Mouse (Mus musculus) olfactory bulb, adult 2 months (tissue): ENCODE measurements at regions not wholly inside any gene's neighbourhood (a gene's known extent, or its start where the extent isn't known, plus 50 kb on each side); places are given as distances from the start of the nearest gene placed in this dataset.

ENCODE experiments used
- CTCF ChIP-seq: fragments of 200-500 bp; IDR thresholded peaks from 2 replicates; pipeline ENCODE4 v1.5.1; 2012; ENCODE audit warnings: low read depth, mild to moderate bottlenecking, low read length, moderate library complexity; ENCODE audit not compliant: insufficient read depth
- POLR2A ChIP-seq: fragments of 200-500 bp; IDR thresholded peaks from 2 replicates; pipeline ENCODE4 v1.6.1; 2012; ENCODE audit warnings: mild to moderate bottlenecking, low read depth, low read length, moderate library complexity; ENCODE audit not compliant: insufficient read depth

DNA sequence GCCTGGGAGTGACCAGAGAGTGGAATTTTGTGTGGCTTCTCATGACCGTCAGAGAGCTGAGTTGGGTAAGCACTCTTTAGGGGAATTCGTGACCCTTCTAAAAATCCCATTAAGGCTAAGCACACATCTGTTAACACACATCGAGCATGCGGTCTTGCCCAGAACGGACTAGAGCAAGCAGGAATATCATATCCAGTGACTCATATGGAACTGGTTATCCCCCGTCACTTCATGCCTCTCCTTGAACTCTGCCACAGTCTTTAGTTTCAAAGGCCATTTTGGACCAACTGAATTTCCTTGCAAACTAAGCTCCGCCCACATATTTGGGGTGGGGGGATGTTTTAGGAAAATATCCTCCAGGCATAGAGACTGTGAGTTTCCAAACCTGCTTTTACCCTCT lies 186.7 kb upstream of the Usp24 start:
- TF ChIP-seq POLR2A: no peak
- no peak for TF ChIP-seq CTCF
